Mouse (Mus musculus) embryonic fibroblast, embryonic 13.5 days (primary cell): ENCODE results near the gene Ppfibp1. TPM values are rescaled to one million over a fixed set of nuclear protein-coding genes. Genes with fewer than 3 reads are reported as not detected.

Source experiments
- H3K27ac ChIP-seq: 2 replicates; pipeline ENCODE4 v1.5.1; 2012; ENCODE audit warnings: low read length, control low read depth, inconsistent platforms; ENCODE audit not compliant: insufficient read depth
- H3K4me1 ChIP-seq: 2 replicates; pipeline ENCODE4 v1.6.1; 2011; ENCODE audit warnings: low read length; ENCODE audit not compliant: control insufficient read depth, insufficient read depth
- H3K4me3 ChIP-seq: 2 replicates; pipeline ENCODE4 v1.5.1; 2011; ENCODE audit warnings: mild to moderate bottlenecking, control low read depth, low read length; ENCODE audit not compliant: insufficient read depth
- CTCF ChIP-seq: IDR thresholded peaks from 2 replicates; pipeline ENCODE4 v1.5.1; 2011; ENCODE audit warnings: mild to moderate bottlenecking, control low read depth, low read length, moderate library complexity, borderline replicate concordance; ENCODE audit not compliant: insufficient read depth
- POLR2A ChIP-seq: IDR thresholded peaks from 2 replicates; pipeline ENCODE4 v1.6.1; 2011; ENCODE audit warnings: low read depth, mild to moderate bottlenecking, control low read depth, low read length, moderate library complexity
- polyA plus RNA-seq: library from polyadenylated mRNA; stranded (reverse); fragments of >200 nt; gene quantifications from 2 replicates; pipeline ENCODE4 v1.2.4, GENCODE M21; 2011; ENCODE audit warnings: low read depth; ENCODE audit not compliant: missing spikeins, insufficient read length

Ppfibp1 gene
- polyA plus RNA-seq, 1 experiment, result 196 TPM

- Histone ChIP-seq H3K27ac (peak overlapping the region; percentile 100), H3K4me1 (peaks cover 43% of the 10 kb centered on the region), H3K4me3 (no peak overlapping the region)
- no peak for TF ChIP-seq CTCF
- no peak for TF ChIP-seq POLR2A
Observed at GRCm38 (mm10) chr6:146910801-146911200, 22.5 kb downstream of the Ppfibp1 start.

GRCm38 (mm10) chr6:146912835-146913488, 24.7 kb downstream of the Ppfibp1 start:
- Histone ChIP-seq H3K27ac (peak overlapping the region; percentile 85), H3K4me1 (peaks cover 33% of the 10 kb centered on the region), H3K4me3 (no peak overlapping the region)
- TF ChIP-seq CTCF (no peak), POLR2A (no peak)

GRCm38 (mm10) chr6:146913489-146914198, 25.4 kb downstream of the Ppfibp1 start:
- TF ChIP-seq POLR2A (no peak), CTCF (no peak)
- Histone ChIP-seq H3K4me3 (no peak overlapping the region), H3K27ac (peak overlapping the region; percentile 85), H3K4me1 (peaks cover 30% of the 10 kb centered on the region)

GRCm38 (mm10) chr6:146915808-146916207, 27.5 kb downstream of the Ppfibp1 start:
- TF ChIP-seq CTCF (no peak), POLR2A (no peak)
- H3K4me1 ChIP-seq, result peaks cover 24% of the 10 kb centered on the region
- no peak overlapping the region for H3K4me3 ChIP-seq
- peak overlapping the region; percentile 51; the same call in 1 of the 2 replicates for H3K27ac ChIP-seq

GRCm38 (mm10) chr6:146917396-146917795, 29.1 kb downstream of the Ppfibp1 start:
- Histone ChIP-seq H3K4me3 (no peak overlapping the region), H3K27ac (no peak overlapping the region), H3K4me1 (peaks cover 13% of the 10 kb centered on the region)
- TF ChIP-seq POLR2A (no peak), CTCF (no peak)

- no peak overlapping the region for H3K27ac ChIP-seq
Observed at GRCm38 (mm10) chr6:146918341-146918740, 30.1 kb downstream of the Ppfibp1 start.

GRCm38 (mm10) chr6:146926415-146926980, 38.2 kb downstream of the Ppfibp1 start:
- Histone ChIP-seq H3K4me1 (peaks cover 26% of the 10 kb centered on the region), H3K4me3 (no peak overlapping the region), H3K27ac (peak overlapping the region; percentile 93)
- TF ChIP-seq POLR2A (no peak), CTCF (no peak)

More at GRCm38 (mm10) chr6:146918341-146918740, 30.1 kb downstream of the Ppfibp1 start:
- Histone ChIP-seq H3K4me3 (no peak overlapping the region), H3K4me1 (peaks cover 7% of the 10 kb centered on the region)
- TF ChIP-seq POLR2A (no peak), CTCF (no peak)

- Histone ChIP-seq H3K4me3 (no peak overlapping the region), H3K4me1 (peaks cover 37% of the 10 kb centered on the region), H3K27ac (peak overlapping the region; percentile 27)
- TF ChIP-seq POLR2A (no peak), CTCF (no peak)
Observed at GRCm38 (mm10) chr6:146928108-146928507, 39.8 kb downstream of the Ppfibp1 start.

- TF ChIP-seq CTCF (no peak), POLR2A (no peak)
- Histone ChIP-seq H3K27ac (no peak overlapping the region), H3K4me1 (peaks cover 40% of the 10 kb centered on the region), H3K4me3 (no peak overlapping the region)
Observed at GRCm38 (mm10) chr6:146929031-146929430, 40.7 kb downstream of the Ppfibp1 start.

- peaks cover 20% of the 10 kb centered on the region for H3K4me1 ChIP-seq
- TF ChIP-seq CTCF (no peak), POLR2A (no peak)
- no peak overlapping the region for H3K4me3 ChIP-seq
- peak overlapping the region; percentile 55 for H3K27ac ChIP-seq
Observed at GRCm38 (mm10) chr6:146933123-146933522, 44.8 kb downstream of the Ppfibp1 start.
